ENCODE assay signal across 14 mouse cellular contexts in the genomic region with DNA sequence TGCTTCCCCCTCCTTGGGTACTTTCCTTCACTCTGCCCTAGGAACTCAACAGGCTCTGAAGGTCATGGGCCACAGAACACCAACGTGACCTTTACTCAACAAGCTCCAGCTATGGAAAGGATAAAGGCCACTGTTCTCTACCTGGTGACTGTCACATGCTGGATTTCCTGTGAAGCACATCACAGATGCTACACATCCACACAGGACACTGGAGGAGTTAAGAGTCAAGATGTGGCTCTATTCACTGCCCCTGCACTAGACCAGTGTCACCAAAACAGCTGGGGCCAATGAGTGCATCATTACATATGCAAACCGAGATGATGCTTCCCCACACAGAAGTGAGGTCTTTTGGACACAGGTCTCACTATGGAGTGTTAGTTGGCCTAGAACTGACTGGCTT. TPM values are rescaled to one million over a fixed set of nuclear protein-coding genes. Genes with fewer than 3 reads are reported as not detected.
"Had no signal": no experiment of that assay in that cellular context is flagged by ENCODE, and none has a peak within 500 bp of the region (broad histone marks: within the 10 kb centered on the region; RNA-seq: fewer than 3 reads in every experiment).

No protein-coding gene starts in this region.

- H3K4me2 ChIP-seq: limb, embryonic 12.5 days; liver, embryonic 11.5 days; lung, embryonic 15.5 days; midbrain, embryonic 11.5 days; midbrain, embryonic 15.5 days; neural tube, embryonic 12.5 days had no signal

- H3K4me3 ChIP-seq: limb, embryonic 12.5 days; lung, embryonic 15.5 days; megakaryocyte, embryonic 14.5 days; midbrain, embryonic 15.5 days; neural tube, embryonic 12.5 days had no signal

- DNase-seq: kidney, adult 9 months; kidney, postnatal 14 days; layer of hippocampus, adult 9-11 months; lung, postnatal 14 days; spleen, adult 18-20 months; thymus, postnatal 14 days had no signal

- ATAC-seq: midbrain, embryonic 15.5 days had no signal

- H3K4me1 ChIP-seq: midbrain, embryonic 15.5 days; neural tube, embryonic 12.5 days had no signal

- H3K9ac ChIP-seq: limb, embryonic 12.5 days; lung, embryonic 15.5 days; midbrain, embryonic 15.5 days; neural tube, embryonic 12.5 days had no signal

- H3K36me3 ChIP-seq: limb, embryonic 12.5 days; lung, embryonic 15.5 days; midbrain, embryonic 15.5 days; neural tube, embryonic 12.5 days had no signal

- H3K27ac ChIP-seq: limb, embryonic 12.5 days; lung, embryonic 15.5 days; midbrain, embryonic 15.5 days; neural tube, embryonic 12.5 days; stomach, postnatal 0 days had no signal

- H3K27me3 ChIP-seq: limb, embryonic 12.5 days; lung, embryonic 15.5 days; megakaryocyte, embryonic 14.5 days; midbrain, embryonic 15.5 days; neural tube, embryonic 12.5 days had no signal

- H3K9me3 ChIP-seq: limb, embryonic 12.5 days; lung, embryonic 15.5 days; midbrain, embryonic 15.5 days; neural tube, embryonic 12.5 days had no signal

RNA-seq across cellular contexts. Expression of gene P2ry2, which starts 54.9 kb away (rescaled TPM):
- polyA plus RNA-seq: midbrain, embryonic 11.5 days had no signal
